Mouse (Mus musculus) megakaryocyte-erythroid progenitor cell, adult 5-6 weeks (primary cell): ENCODE data around the gene Tmod1. TPM values are rescaled to one million over a fixed set of nuclear protein-coding genes. Genes with fewer than 3 reads are reported as not detected.

Source experiments
- ATAC-seq: replicated peaks from 2 replicates; pipeline ENCODE4 v1.8.0; 2016; ENCODE audit warnings: mild to moderate bottlenecking, inconsistent platforms; ENCODE audit not compliant: severe bottlenecking, poor library complexity, low FRiP score, low TSS enrichment
- total RNA-seq, 2 experiments: library from RNA; stranded (forward) in 1 of 2; stranded (reverse) in 1 of 2; fragments of 200-1000, 215-1000 nt in 1 of 2; fragments of >200 nt in 1 of 2; fragmentation: Nextera tagmentation in 1 of 2; gene quantifications; 2 replicates each; pipeline ENCODE4 v1.2.3; 2014 to 2017

The Tmod1 gene
- total RNA-seq, 2 experiments from 2014 or later = 0.39 TPM; not detected in 1

GRCm38 (mm10) chr4:46119514-46120094 lies 80.9 kb downstream of the Tmod1 start:
- no peak for ATAC-seq

- no peak for ATAC-seq
These were observed 82.0 kb downstream of the Tmod1 start for GRCm38 (mm10) chr4:46120767-46121166.

- ATAC-seq = no peak
These were observed 84.6 kb downstream of the Tmod1 start for GRCm38 (mm10) chr4:46123358-46123757.

- ATAC-seq = peak; percentile 82
These were observed 87.8 kb downstream of the Tmod1 start for GRCm38 (mm10) chr4:46126541-46126940.

- ATAC-seq = no peak
These were observed 90.7 kb downstream of the Tmod1 start for GRCm38 (mm10) chr4:46129311-46130004.

- peak; percentile 58; the same call in 1 of the 2 replicates for ATAC-seq
These were observed 91.5 kb downstream of the Tmod1 start for GRCm38 (mm10) chr4:46130221-46130620.

GRCm38 (mm10) chr4:46131791-46132190 lies 93.1 kb downstream of the Tmod1 start:
- ATAC-seq = no peak

GRCm38 (mm10) chr4:46137629-46138286 lies 99.0 kb downstream of the Tmod1 start:
- ATAC-seq = peak; percentile 61

GRCm38 (mm10) chr4:46138287-46139222 lies 99.8 kb downstream of the Tmod1 start, which contains the start of the genes Ncbp1 and Tstd2:
Gene Ncbp1 (plus strand): TSS chr4:46138613.
Gene Tstd2 (minus strand): TSS chr4:46138694.
- ATAC-seq = peak; percentile 89

GRCm38 (mm10) chr4:46144323-46144722 lies 105.6 kb downstream of the Tmod1 start:
- ATAC-seq = peak; percentile 61; the same call in 1 of the 2 replicates

GRCm38 (mm10) chr4:46146881-46147280 lies 108.1 kb downstream of the Tmod1 start:
- no peak for ATAC-seq

- no peak for ATAC-seq
These were observed 113.3 kb downstream of the Tmod1 start for GRCm38 (mm10) chr4:46151903-46152544.

- ATAC-seq = no peak
These were observed 125.3 kb downstream of the Tmod1 start for GRCm38 (mm10) chr4:46164027-46164426.

Other genes with a start within 250 kb of the Tmod1 start
- gene Aldh1b1, start 239.9 kb upstream of the Tmod1 start, total RNA-seq (2014; fragmentation: Nextera tagmentation) = not detected in 2 replicates
- gene Aldh1b1, start 239.9 kb upstream of the Tmod1 start, total RNA-seq (2017) = 0.75 and 3.8 TPM in 2 replicates
- not detected in 2 replicates for gene Igfbpl1, start 212.0 kb upstream of the Tmod1 start, total RNA-seq (2014; fragmentation: Nextera tagmentation)
- not detected in 2 replicates for gene Igfbpl1, start 212.0 kb upstream of the Tmod1 start, total RNA-seq (2017)
- not detected in 2 replicates for gene Stra6l, start 190.3 kb upstream of the Tmod1 start, total RNA-seq (2014; fragmentation: Nextera tagmentation)
- not detected in 2 replicates for gene Stra6l, start 190.3 kb upstream of the Tmod1 start, total RNA-seq (2017)
- 0.96 TPM in 1 of 2 replicates, not detected in the other for gene Ccdc180, start 148.6 kb upstream of the Tmod1 start, total RNA-seq (2014; fragmentation: Nextera tagmentation)
- gene Ccdc180, start 148.6 kb upstream of the Tmod1 start, total RNA-seq (2017) = not detected in 2 replicates
- gene Tdrd7, start 73.6 kb upstream of the Tmod1 start, total RNA-seq (2014; fragmentation: Nextera tagmentation) = 9.0 and 16.6 TPM in 2 replicates
- gene Tdrd7, start 73.6 kb upstream of the Tmod1 start, total RNA-seq (2017) = 7.7 and 10.3 TPM in 2 replicates
- 88.8 and 101 TPM in 2 replicates for gene Ncbp1, start 99.7 kb downstream of the Tmod1 start, total RNA-seq (2014; fragmentation: Nextera tagmentation)
- gene Ncbp1, start 99.7 kb downstream of the Tmod1 start, total RNA-seq (2017) = 108 and 126 TPM in 2 replicates
- 27.6 and 33.4 TPM in 2 replicates for gene Tstd2, start 99.8 kb downstream of the Tmod1 start, total RNA-seq (2014; fragmentation: Nextera tagmentation)
- gene Tstd2, start 99.8 kb downstream of the Tmod1 start, total RNA-seq (2017) = 39.8 and 41.0 TPM in 2 replicates
- 11.1 and 26.6 TPM in 2 replicates for gene Xpa, start 157.4 kb downstream of the Tmod1 start, total RNA-seq (2014; fragmentation: Nextera tagmentation)
- 32.6 and 60.5 TPM in 2 replicates for gene Xpa, start 157.4 kb downstream of the Tmod1 start, total RNA-seq (2017)